Mouse (Mus musculus) left cerebral cortex, adult 9 months (tissue): ENCODE results near the gene Cldn13.
A peak's percentile ranks its signal among the peaks of the same experiment; 100 is the strongest.
"Not testable (repeated sequence)": the region's sequence is repeated elsewhere in the genome, so short reads cannot be mapped to it uniquely, and the experiment has no call there.

Source experiments
- DNase-seq, 2 experiments: peaks; one replicate each; pipeline ENCODE4 v3.0.0; 2022; ENCODE audit warnings: low spot score in 2 of 2

Gene Cldn13

GRCm38 (mm10) chr5:134933686-134934085 lies 18.4 kb upstream of the Cldn13 start:
- DNase-seq: not testable (repeated sequence)

- DNase-seq: no peak
These were observed 18.0 kb upstream of the Cldn13 start for GRCm38 (mm10) chr5:134933281-134933680.

- peak in 1 of 2 experiments; percentile 39 for DNase-seq
These were observed 17.6 kb upstream of the Cldn13 start for GRCm38 (mm10) chr5:134932903-134933276.

GRCm38 (mm10) chr5:134932179-134932902 lies 17.0 kb upstream of the Cldn13 start, which contains the start of gene Mettl27:
Mettl27 (plus strand) TSS chr5:134932368.
- peak; percentile 63 to 81 for DNase-seq

- DNase-seq: no peak
These were observed 14.7 kb upstream of the Cldn13 start for GRCm38 (mm10) chr5:134929988-134930387.

GRCm38 (mm10) chr5:134926726-134927125 lies 11.4 kb upstream of the Cldn13 start:
- no peak for DNase-seq

GRCm38 (mm10) chr5:134923141-134923540 lies 7.8 kb upstream of the Cldn13 start:
- DNase-seq: no peak

- no peak for DNase-seq
These were observed 5.8 kb upstream of the Cldn13 start for GRCm38 (mm10) chr5:134921106-134921505.

- DNase-seq: no peak
These were observed 4.9 kb upstream of the Cldn13 start for GRCm38 (mm10) chr5:134920106-134920687.

GRCm38 (mm10) chr5:134919097-134919496 lies 3.8 kb upstream of the Cldn13 start:
- no peak for DNase-seq

- peak in 1 of 2 experiments; percentile 14 for DNase-seq
These were observed 2.9 kb upstream of the Cldn13 start for GRCm38 (mm10) chr5:134918071-134918832.

GRCm38 (mm10) chr5:134914510-134914909 lies 816 bp downstream of the Cldn13 start:
- no peak for DNase-seq

GRCm38 (mm10) chr5:134913753-134914152 lies 1.6 kb downstream of the Cldn13 start:
- no peak for DNase-seq

- no peak for DNase-seq
These were observed 2.0 kb downstream of the Cldn13 start for GRCm38 (mm10) chr5:134913352-134913751.

- DNase-seq: no peak
These were observed 3.4 kb downstream of the Cldn13 start for GRCm38 (mm10) chr5:134911901-134912300.

- peak; percentile 72 to 96 for DNase-seq
These were observed 8.2 kb downstream of the Cldn13 start for GRCm38 (mm10) chr5:134907135-134907534.

GRCm38 (mm10) chr5:134906633-134907032 lies 8.7 kb downstream of the Cldn13 start, which contains the start of gene Tmem270:
Tmem270 (minus strand) TSS chr5:134906733.
- no peak for DNase-seq

GRCm38 (mm10) chr5:134901644-134902027 lies 13.7 kb downstream of the Cldn13 start:
- no peak for DNase-seq

- peak in 1 of 2 experiments; percentile 30 for DNase-seq
These were observed 14.2 kb downstream of the Cldn13 start for GRCm38 (mm10) chr5:134901012-134901643.

- DNase-seq: no peak
These were observed 17.7 kb downstream of the Cldn13 start for GRCm38 (mm10) chr5:134897596-134897995.

- DNase-seq: no peak
These were observed 18.4 kb downstream of the Cldn13 start for GRCm38 (mm10) chr5:134896965-134897364.

- DNase-seq: no peak
These were observed 20.0 kb downstream of the Cldn13 start for GRCm38 (mm10) chr5:134895291-134895690.
